ENCODE assay signal across 30 mouse cellular contexts in genomic region chrX:31159450-31160322, GRCm38 (mm10). TPM values are rescaled to one million over a fixed set of nuclear protein-coding genes. Genes with fewer than 3 reads are reported as not detected.
"Had no signal": no experiment of that assay in that cellular context is flagged by ENCODE, and none has a peak within 500 bp of the region (broad histone marks: within the 10 kb centered on the region; RNA-seq: fewer than 3 reads in every experiment).

No protein-coding gene starts in this region.

RNA-seq across cellular contexts. Expression of gene Btbd35f29, which starts 42.2 kb away (rescaled TPM):
- total RNA-seq: common myeloid progenitor, adult 5-6 weeks; forebrain, postnatal 0 days; gastrocnemius, adult 18-20 months; gastrocnemius, adult 2 months; gastrocnemius, adult 8-10 months; gastrocnemius, postnatal 10 days; gastrocnemius, postnatal 25 days; gastrocnemius, postnatal 36 days; gastrocnemius, postnatal 4 days; granulocyte monocyte progenitor cell, adult 5-6 weeks; heart, adult 18-20 months; heart, adult 2 months; heart, adult 8-10 months had no signal
- polyA plus RNA-seq: cortical plate, adult 2 months; embryonic facial prominence, embryonic 10.5 days; embryonic facial prominence, embryonic 11.5 days; embryonic facial prominence, embryonic 12.5 days; embryonic facial prominence, embryonic 13.5 days; embryonic facial prominence, embryonic 14.5 days; embryonic facial prominence, embryonic 15.5 days; erythroblast, embryonic 14.5 days; forebrain, embryonic 10.5 days; forebrain, embryonic 11.5 days; forebrain, embryonic 12.5 days; forebrain, embryonic 13.5 days; forebrain, embryonic 14.5 days; forebrain, embryonic 15.5 days; forebrain, embryonic 16.5 days; forebrain, postnatal 0 days; frontal cortex, adult 2 months; gonadal fat pad, adult 2 months; heart, adult 2 months had no signal
